Mouse (Mus musculus): ENCODE data around the gene Acot8.

DNA sequence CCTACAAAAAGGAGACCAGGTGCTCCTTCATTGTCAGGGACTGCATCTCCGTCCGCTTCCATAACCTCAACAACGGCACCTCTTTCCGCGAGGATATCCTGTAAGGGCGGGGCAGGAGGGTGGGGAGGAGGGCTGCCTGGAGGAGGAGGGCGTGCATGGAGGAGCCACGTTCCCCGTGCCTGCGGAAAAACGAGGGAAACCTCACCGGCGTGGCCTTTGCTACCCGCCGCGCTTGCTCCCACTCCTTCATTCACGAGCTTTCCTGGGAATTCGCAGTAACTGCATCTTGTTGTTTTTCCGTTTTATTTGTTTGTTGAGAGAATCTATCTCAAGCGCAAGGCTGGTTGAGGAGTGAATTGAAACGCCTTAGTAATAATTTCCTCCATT is 643 bp upstream of the Acot8 start:
- no peak for TF ChIP-seq POLR2A (IDR thresholded peaks at IDR 0.05; ENCODE audit: low read depth, low read length)
- TF ChIP-seq CTCF (IDR thresholded peaks at IDR 0.05; ENCODE audit: extremely low read depth, insufficient read depth, insufficient read length, insufficient replicate concordance), result no peak

All from spleen, adult 2 months (tissue).